Mouse (Mus musculus) liver, postnatal 0 days (tissue): ENCODE results near the gene Pdxdc1.

Experiments used
- CTCF ChIP-seq: sonication (generic); IDR thresholded peaks from 2 replicates; pipeline ENCODE4 v1.5.1; 2016; ENCODE audit warnings: antibody characterized with exemption, low read depth
- EP300 ChIP-seq: IDR thresholded peaks from 2 replicates; pipeline ENCODE4 v1.6.1; 2016; ENCODE audit warnings: antibody characterized with exemption, low read depth, mild to moderate bottlenecking

DNA sequence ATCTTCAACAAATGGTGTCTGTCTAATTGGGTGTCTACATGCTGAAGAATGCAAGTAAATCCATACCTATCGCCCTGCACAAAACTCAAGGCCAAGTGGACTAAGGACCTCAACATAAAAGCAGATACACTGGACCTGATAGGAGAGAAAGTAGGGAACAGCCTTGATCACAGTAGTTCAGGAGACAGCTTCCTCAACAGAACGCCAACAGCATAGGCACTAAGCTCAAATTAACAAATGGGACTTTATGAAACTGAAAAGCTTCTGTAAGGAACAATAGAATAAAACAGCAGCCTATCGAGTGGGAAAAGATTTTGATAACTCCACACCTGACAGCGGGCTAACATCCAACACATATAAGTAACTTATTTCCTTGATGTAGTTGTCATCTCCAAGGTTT lies 51.5 kb downstream of the Pdxdc1 start:
- TF ChIP-seq CTCF (no peak), EP300 (no peak)
